Mouse (Mus musculus) CD4-positive, CD25-positive, alpha-beta regulatory T cell, adult 4 months (primary cell): Measurements from ENCODE around the gene Nectin2. TPM values are rescaled to one million over a fixed set of nuclear protein-coding genes. Genes with fewer than 3 reads are reported as not detected.
"Not testable (repeated sequence)": the region's sequence is repeated elsewhere in the genome, so short reads cannot be mapped to it uniquely, and the experiment has no call there.

Experiments
- ATAC-seq: one replicate; pipeline ENCODE4 v1.8.0; 2017
- polyA plus RNA-seq, 2 experiments: library from polyadenylated mRNA; unstranded; fragments of 100-300 nt; shearing (Covaris generic); gene quantifications; one replicate each; pipeline ENCODE4 v1.2.1; 2017

Gene Nectin2
- under 1 TPM in 1 of 2 experiments, not detected in 1; 0.12 TPM for polyA plus RNA-seq

- peak; percentile 63 for ATAC-seq
Measured at GRCm38 (mm10) chr7:19750217-19751069, at the start of gene Nectin2. Gene Nectin2 (minus strand): TSS chr7:19750483.

GRCm38 (mm10) chr7:19796697-19797588 is 46.7 kb upstream of the Nectin2 start, which contains the start of gene Cblc:
Gene Cblc (minus strand): TSS chr7:19796809.
- peak; percentile 98 for ATAC-seq

- no peak for ATAC-seq
Measured at GRCm38 (mm10) chr7:19796254-19796653, 46.0 kb upstream of the Nectin2 start.

- no peak for ATAC-seq
Measured at GRCm38 (mm10) chr7:19795236-19795635, 45.0 kb upstream of the Nectin2 start.

- ATAC-seq, result no peak
Measured at GRCm38 (mm10) chr7:19792701-19793630, 42.7 kb upstream of the Nectin2 start.

- ATAC-seq, result not testable (repeated sequence)
Measured at GRCm38 (mm10) chr7:19791504-19791903, 41.2 kb upstream of the Nectin2 start.

GRCm38 (mm10) chr7:19789904-19790347 is 39.6 kb upstream of the Nectin2 start:
- peak; percentile 86 for ATAC-seq

- no peak for ATAC-seq
Measured at GRCm38 (mm10) chr7:19785874-19786458, 35.7 kb upstream of the Nectin2 start.

- ATAC-seq, result no peak
Measured at GRCm38 (mm10) chr7:19784764-19785535, 34.7 kb upstream of the Nectin2 start.

- ATAC-seq, result no peak
Measured at GRCm38 (mm10) chr7:19783630-19784029, 33.3 kb upstream of the Nectin2 start.

- ATAC-seq, result no peak
Measured at GRCm38 (mm10) chr7:19782645-19783044, 32.4 kb upstream of the Nectin2 start.

- ATAC-seq, result no peak
Measured at GRCm38 (mm10) chr7:19781741-19782140, 31.5 kb upstream of the Nectin2 start.

- no peak for ATAC-seq
Measured at GRCm38 (mm10) chr7:19779903-19780302, 29.6 kb upstream of the Nectin2 start.

- ATAC-seq, result no peak
Measured at GRCm38 (mm10) chr7:19778645-19779044, 28.4 kb upstream of the Nectin2 start.

GRCm38 (mm10) chr7:19777049-19777723 is 26.9 kb upstream of the Nectin2 start:
- no peak for ATAC-seq

- no peak for ATAC-seq
Measured at GRCm38 (mm10) chr7:19771682-19772081, 21.4 kb upstream of the Nectin2 start.

- no peak for ATAC-seq
Measured at GRCm38 (mm10) chr7:19770984-19771391, 20.7 kb upstream of the Nectin2 start, which contains the start of gene Bcam. Gene Bcam (minus strand): TSS chr7:19771016.

GRCm38 (mm10) chr7:19770375-19770754 is 20.1 kb upstream of the Nectin2 start:
- peak; percentile 66 for ATAC-seq

- ATAC-seq, result peak; percentile 68
Measured at GRCm38 (mm10) chr7:19769434-19770374, 19.4 kb upstream of the Nectin2 start.
